Mouse (Mus musculus) kidney, adult 11 months (tissue): ENCODE measurements around the gene Catip.
A peak's percentile ranks its signal among the peaks of the same experiment; 100 is the strongest.

Experiments
- DNase-seq: peaks from one replicate; pipeline ENCODE4 v3.0.0; 2022

Gene Catip

GRCm38 (mm10) chr1:74344163-74344916 lies 17.6 kb upstream of the Catip start:
- no peak for DNase-seq

- no peak for DNase-seq
These were observed 10.6 kb upstream of the Catip start for GRCm38 (mm10) chr1:74351185-74351769.

DNA sequence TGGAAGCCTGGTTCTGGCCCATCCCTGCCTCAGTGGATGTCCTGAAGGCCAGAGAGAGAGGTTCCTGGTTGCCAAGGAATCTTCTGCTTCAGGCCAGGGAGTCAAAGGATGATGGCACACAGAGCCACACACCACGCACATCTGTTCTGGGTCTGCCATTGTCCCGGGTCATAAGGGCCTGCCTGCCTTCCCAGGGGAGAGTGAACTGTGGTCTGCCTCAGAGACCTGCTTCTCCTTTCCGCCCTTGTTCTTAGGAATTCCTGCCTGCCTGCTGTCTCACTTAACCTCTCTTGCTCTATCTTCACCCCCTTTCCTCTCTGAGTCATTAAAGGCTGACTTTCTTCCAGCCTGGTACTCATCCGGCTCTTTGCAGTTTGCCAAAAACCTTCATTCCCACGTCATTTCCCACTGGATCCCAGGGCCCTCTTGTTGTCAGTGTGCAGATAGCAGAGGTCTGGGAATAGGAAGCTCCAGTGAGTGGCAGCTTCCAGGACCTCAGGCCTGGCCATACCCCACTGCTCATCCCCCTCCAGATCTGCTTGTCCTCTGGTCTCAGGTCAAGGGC lies 9.3 kb upstream of the Catip start:
- DNase-seq = no peak

DNA sequence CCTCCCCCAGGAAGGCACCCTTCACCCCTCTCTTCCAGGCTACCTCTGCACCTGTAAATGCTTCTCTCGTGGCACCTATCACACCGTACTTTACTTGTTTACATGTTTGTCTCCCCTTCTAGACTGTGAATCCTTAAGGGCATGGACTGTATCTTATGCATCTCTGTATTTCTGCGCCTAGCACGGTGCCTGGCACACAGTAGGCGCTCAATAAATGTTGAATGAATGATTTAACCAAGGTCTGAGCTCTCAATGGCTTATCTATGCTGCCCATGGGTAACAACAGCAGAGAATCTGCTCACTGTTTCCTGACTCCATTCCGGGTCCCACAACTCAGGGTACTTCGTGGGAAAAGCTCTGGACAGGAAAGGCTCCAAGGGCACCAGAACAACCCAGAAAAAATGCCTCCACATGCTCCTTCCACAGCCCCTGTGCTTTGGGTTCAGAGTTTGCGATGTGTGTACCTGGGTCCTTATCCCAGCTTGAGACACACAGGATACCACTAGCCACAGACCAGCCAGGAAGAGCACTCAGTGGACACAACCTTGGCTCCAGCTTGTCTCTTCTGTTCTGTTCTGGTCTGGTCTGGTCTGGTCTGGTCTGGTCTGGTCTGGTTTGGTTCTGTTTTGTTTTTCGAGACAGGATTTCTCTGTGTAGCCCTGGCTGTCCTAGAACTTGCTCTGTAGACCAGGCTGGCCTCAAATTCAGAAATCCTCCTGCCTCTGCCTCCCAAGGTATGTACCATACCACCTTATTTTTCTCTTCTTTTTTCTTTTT lies 8.3 kb upstream of the Catip start:
- no peak for DNase-seq

- DNase-seq = no peak
These were observed 4.4 kb upstream of the Catip start for GRCm38 (mm10) chr1:74357531-74357930.

DNA sequence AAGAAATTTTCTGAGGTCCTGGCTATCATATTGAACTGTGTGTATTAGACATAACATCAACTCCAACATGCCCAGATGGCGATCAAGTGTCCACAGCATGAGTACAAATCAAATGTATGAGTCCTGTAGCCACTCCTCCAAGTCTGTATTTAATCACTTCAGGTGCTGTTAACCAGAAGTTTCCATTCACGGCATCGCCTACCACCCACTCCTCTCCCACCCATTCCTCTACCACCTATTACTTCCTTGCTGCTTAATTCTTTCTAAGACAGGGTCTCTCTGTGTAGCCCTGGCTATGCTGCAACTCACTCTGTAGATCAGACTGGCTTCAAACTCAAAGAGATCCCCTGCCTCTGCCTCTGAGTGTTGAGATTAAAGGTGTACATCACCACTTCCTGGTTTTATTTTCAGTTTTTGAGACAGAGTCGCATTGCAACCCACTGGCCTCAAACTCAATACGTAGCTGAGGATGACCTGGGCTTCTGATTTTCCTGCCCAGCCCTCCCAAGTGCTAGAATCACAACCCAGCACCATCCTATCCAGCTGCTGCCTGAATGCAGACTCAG lies 1.9 kb upstream of the Catip start:
- no peak for DNase-seq

GRCm38 (mm10) chr1:74362325-74363229 lies 669 bp downstream of the Catip start:
- DNase-seq = no peak

DNA sequence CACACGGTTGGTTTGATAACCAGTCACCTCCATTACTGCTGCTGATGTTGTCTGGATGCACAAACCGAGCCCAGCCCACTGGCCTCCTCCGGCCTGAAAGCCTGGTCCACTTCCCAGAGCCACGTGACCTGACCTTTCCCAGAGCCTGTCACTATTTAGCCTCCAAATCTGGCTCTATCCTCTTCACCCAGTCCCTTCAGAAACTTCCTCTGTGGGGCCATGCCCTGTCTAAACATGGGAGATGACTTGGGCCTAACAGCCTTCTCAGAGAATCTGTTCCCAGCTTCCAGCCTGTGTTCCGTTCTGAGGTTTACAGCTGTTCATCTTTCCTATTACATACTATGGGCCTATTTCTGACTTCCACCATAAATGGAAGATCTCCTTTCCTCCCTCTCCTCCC lies 1.5 kb downstream of the Catip start:
- DNase-seq = no peak

DNA sequence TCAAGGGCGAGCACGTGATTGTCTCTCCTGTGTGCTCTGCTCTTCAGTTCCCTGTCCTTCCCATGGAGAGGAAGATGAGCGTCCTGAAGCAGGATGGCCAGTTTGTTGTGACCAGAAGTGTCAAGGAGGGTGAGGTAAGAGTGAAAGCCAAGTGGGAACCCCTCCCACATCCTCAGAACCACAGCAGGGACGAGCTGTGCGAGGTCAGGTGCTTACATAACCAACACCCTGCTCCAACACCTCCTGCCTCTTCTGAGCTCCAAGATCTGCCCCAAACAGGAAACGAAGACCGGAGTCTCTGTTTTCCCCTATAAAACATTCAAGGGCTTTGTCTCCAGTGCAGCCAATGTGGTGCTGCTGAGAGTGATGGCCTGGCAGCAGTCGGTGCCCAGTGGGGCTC lies 2.4 kb downstream of the Catip start:
- no peak for DNase-seq

DNA sequence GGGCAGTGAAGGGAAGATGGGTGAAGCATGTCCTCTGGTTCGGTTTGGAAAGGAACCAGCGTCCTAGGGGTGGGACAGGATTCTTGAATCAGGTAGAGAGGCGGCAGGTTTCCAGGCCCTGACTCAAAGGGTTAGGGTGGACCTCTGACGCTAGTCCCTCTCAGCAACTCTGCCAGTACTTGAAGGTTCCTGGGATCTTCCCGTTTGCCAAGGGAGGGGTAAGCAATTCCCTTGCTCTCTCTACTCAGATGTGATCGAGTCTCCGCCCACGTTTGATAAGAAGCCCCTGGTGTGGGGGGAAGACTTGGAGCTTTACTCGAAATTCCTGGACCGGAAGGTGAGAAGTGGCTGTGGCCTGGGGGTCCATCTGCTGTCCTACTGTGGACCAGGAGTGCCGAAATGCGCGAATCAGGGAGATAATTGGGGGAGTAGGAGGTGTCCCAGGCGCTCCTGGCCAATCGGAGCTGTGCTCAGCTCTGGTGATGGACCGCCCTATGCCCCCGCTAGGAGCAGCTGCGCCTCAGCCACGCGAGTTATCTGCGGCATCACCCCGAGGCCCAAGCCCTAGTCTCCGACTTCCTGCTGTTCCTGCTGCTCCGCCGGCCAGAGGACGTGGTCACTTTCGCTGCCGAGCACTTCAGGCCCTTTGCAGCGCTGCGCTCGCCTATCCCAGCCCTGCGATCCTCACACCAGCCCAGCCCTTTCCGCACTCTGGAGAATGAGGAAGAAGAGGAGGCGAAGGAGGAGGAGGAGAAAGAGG lies 6.2 kb downstream of the Catip start:
- peak; percentile 37 for DNase-seq

- no peak for DNase-seq
These were observed 8.1 kb downstream of the Catip start for GRCm38 (mm10) chr1:74370040-74370439.

GRCm38 (mm10) chr1:74373372-74373771 lies 11.5 kb downstream of the Catip start:
- DNase-seq = no peak

DNA sequence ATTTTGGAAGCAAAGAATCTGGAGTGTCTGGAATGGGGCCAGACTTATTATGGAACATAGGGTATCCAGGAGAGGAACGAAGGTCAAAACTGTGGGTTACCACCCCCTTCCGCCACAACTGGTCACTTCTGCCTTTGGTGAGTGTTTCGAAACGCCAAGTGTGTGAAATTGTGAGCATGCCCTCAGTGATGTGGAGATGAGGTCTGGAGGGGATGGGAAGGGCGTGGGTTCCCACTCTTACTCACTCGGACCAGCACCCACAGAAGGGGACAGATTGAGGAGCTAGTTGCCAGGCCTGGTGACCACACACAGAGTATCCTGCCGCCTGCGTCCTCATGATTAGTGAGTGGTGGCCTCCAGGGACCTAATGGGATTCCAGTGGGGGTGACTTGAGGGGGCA lies 13.1 kb downstream of the Catip start, which contains the start of gene Slc11a1:
Gene Slc11a1, plus strand, starts transcription at position 216 of the 400 bp plus-strand sequence.
- DNase-seq = no peak

- DNase-seq = no peak
These were observed 13.7 kb downstream of the Catip start for GRCm38 (mm10) chr1:74375561-74375960.

DNA sequence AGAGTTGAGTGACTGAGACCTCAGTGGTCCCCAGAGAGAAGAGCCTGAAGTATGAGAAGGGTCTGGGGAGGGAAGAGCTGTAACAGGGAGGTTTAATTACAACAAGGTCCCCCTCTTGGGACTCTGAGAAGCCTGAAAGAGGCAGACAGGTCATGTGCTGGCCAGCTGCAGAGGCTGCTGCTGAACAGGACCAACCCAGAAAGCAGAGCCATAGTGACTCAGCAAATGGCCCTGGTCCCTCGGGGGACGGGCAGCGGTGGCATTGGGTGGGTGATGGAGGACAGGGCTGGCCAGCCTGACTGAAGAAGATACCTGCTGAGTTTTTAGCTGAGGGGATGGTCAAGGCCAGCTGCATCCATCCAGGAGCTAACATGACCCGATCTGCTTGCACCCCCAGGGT lies 14.5 kb downstream of the Catip start:
- DNase-seq = no peak

DNA sequence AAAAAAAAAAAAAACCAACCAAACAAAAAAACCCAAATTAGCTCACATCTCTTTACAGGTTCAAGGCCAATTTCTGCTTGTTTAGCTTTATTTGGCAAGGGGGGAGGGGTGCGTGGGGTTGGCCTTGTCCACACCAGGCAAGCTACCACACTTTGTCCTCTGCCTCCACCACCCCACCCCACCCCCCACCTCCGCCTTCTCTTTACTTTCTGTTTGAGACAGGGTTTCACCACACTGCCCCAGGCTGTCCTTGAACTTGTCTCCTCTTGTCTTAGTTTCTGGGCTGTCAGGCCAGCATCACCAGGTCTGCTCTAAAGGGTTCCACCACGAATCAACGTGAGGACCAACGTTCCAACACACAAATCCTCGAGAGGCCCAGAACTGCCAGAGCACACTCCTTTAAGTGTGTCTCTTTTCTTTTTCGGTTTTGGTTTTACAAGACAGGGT lies 17.2 kb downstream of the Catip start:
- DNase-seq = no peak

- no peak for DNase-seq
These were observed 18.6 kb downstream of the Catip start for GRCm38 (mm10) chr1:74380484-74380883.

- DNase-seq = no peak
These were observed 19.7 kb downstream of the Catip start for GRCm38 (mm10) chr1:74381588-74382021.

- DNase-seq = no peak
These were observed 21.5 kb downstream of the Catip start for GRCm38 (mm10) chr1:74383385-74383784.

DNA sequence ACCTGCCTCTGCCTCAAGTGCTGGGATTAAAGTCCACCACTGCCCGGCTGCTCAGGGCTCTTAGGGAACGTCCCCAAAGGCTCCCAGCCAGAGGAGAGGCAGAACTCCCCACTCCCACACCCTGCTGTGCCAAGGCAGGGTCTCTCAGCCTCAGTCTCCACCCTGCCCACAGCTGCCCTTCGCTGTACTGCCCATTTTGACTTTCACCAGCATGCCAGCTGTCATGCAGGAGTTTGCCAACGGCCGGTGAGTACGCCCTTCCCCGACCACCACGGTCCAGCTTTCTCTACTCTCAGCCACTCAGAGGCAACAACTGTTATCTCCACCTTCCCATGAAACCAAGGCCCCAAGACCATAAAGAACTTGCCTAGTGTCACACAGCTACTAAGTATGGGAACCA lies 22.6 kb downstream of the Catip start:
- no peak for DNase-seq

DNA sequence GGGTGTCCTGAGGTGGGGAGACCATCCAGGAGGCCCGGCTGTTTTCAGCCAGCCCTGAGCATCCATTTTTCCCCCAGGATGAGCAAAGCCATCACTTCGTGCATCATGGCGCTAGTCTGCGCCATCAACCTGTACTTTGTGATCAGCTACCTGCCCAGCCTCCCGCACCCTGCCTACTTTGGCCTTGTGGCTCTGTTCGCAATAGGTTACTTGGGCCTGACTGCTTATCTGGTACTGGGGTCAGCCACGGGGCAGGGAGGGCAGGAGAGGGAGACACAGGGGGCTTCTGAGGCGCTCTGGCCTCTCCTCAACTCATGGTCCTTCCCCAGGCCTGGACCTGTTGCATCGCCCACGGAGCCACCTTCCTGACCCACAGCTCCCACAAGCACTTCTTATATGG lies 23.2 kb downstream of the Catip start:
- no peak for DNase-seq
